In the genomic region with DNA sequence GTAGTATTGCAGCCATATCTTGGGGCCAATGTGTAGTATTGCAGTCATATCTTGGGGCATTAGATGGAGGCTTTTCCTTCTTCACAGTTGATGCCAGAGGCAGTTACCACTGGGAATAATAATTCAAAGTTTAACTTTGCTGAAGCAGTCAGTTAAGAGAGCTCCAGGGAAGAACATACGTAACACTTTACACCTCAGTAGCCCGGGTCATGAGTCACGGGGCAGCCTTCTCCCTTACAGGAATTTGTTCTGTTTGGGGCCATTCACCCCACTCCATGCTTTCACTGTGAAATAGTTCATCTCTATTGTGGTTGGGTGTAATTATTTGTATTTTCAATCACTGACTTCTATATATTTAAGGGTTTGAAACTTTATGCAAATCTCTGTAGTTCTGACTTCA, we compare ENCODE assay signal across 20 mouse cellular contexts.
"Had no signal": no experiment of that assay in that cellular context is flagged by ENCODE, and none has a peak within 500 bp of the region (broad histone marks: within the 10 kb centered on the region; RNA-seq: fewer than 3 reads in every experiment).

No protein-coding gene starts in this region.

- ATAC-seq: hindbrain, embryonic 16.5 days; intestine, embryonic 15.5 days; midbrain, embryonic 15.5 days had no signal

- H3K36me3 ChIP-seq: hindbrain, embryonic 13.5 days; intestine, embryonic 15.5 days; limb, embryonic 12.5 days; limb, embryonic 15.5 days; liver, embryonic 15.5 days; midbrain, embryonic 12.5 days; midbrain, embryonic 15.5 days; neural tube, embryonic 13.5 days; stomach, embryonic 15.5 days had no signal

- H3K4me3 ChIP-seq: hindbrain, embryonic 13.5 days; intestine, embryonic 15.5 days; layer of hippocampus, adult 2 months; left cerebral cortex, adult 2 months; limb, embryonic 12.5 days; limb, embryonic 15.5 days; liver, embryonic 15.5 days; midbrain, embryonic 12.5 days; midbrain, embryonic 15.5 days; myocyte; neural tube, embryonic 13.5 days; stomach, embryonic 15.5 days had no signal

- H3K9me3 ChIP-seq: hindbrain, embryonic 13.5 days; intestine, embryonic 15.5 days; limb, embryonic 12.5 days; limb, embryonic 15.5 days; liver, embryonic 15.5 days; midbrain, embryonic 12.5 days; midbrain, embryonic 15.5 days; neural tube, embryonic 13.5 days; stomach, embryonic 15.5 days had no signal

- H3K9ac ChIP-seq: hindbrain, embryonic 13.5 days; intestine, embryonic 15.5 days; limb, embryonic 12.5 days; limb, embryonic 15.5 days; liver, embryonic 15.5 days; midbrain, embryonic 12.5 days; midbrain, embryonic 15.5 days; neural tube, embryonic 13.5 days; stomach, embryonic 15.5 days had no signal

- H3K4me1 ChIP-seq: hindbrain, embryonic 13.5 days; intestine, embryonic 15.5 days; limb, embryonic 15.5 days; liver, embryonic 15.5 days; midbrain, embryonic 12.5 days; midbrain, embryonic 15.5 days; neural tube, embryonic 13.5 days; stomach, embryonic 15.5 days had no signal

- DNase-seq: layer of hippocampus, adult 9-11 months; left cerebral cortex, postnatal 4 days; lung, adult 18-20 months; retina, postnatal 1 day; thymus, postnatal 25 days had no signal

- H3K27me3 ChIP-seq: hindbrain, embryonic 13.5 days; intestine, embryonic 15.5 days; limb, embryonic 12.5 days; limb, embryonic 15.5 days; liver, embryonic 15.5 days; midbrain, embryonic 12.5 days; midbrain, embryonic 15.5 days; neural tube, embryonic 13.5 days; stomach, embryonic 15.5 days had no signal

- H3K27ac ChIP-seq: hindbrain, embryonic 13.5 days; intestine, embryonic 15.5 days; layer of hippocampus, adult 2 months; left cerebral cortex, adult 2 months; limb, embryonic 12.5 days; limb, embryonic 15.5 days; liver, embryonic 15.5 days; macrophage; midbrain, embryonic 12.5 days; midbrain, embryonic 15.5 days; neural tube, embryonic 13.5 days; stomach, embryonic 15.5 days had no signal

- H3K4me2 ChIP-seq: hindbrain, embryonic 13.5 days; intestine, embryonic 15.5 days; limb, embryonic 12.5 days; limb, embryonic 15.5 days; liver, embryonic 11.5 days; liver, embryonic 15.5 days; midbrain, embryonic 12.5 days; midbrain, embryonic 15.5 days; neural tube, embryonic 13.5 days; stomach, embryonic 15.5 days had no signal
